10 mouse cellular contexts compared by ENCODE assay signal in genomic region chr10:117953026-117953711, GRCm38 (mm10).
DNase-seq lines count a peak whose midpoint lies in the region; ATAC-seq and TF ChIP-seq lines count a peak whose summit lies in the region.
"Had no signal": no experiment of that assay in that cellular context is flagged by ENCODE, and none has a peak within 500 bp of the region (broad histone marks: within the 10 kb centered on the region; RNA-seq: fewer than 3 reads in every experiment).

No protein-coding gene starts in this region.

- TF ChIP-seq CTCF in small intestine, adult 2 months (IDR thresholded peaks at IDR 0.05; ENCODE audit: extremely low read depth, insufficient read length, insufficient replicate concordance, low read depth, low read length), result no peak

- no peak overlapping the region for H3K4me2 ChIP-seq in forebrain, embryonic 14.5 days (ENCODE audit: low read length)
- H3K4me2 ChIP-seq: embryonic facial prominence, embryonic 15.5 days had no signal

- no peak for TF ChIP-seq POLR2A in small intestine, adult 2 months (IDR thresholded peaks at IDR 0.05; ENCODE audit: low read depth, low read length)

- ATAC-seq in granulocyte monocyte progenitor cell, adult 5-6 weeks (replicated peaks; ENCODE audit: poor library complexity, severe bottlenecking), result peak; percentile 84
- ATAC-seq in forebrain, embryonic 14.5 days, result no peak
- no peak for ATAC-seq in erythroblast, adult 5-6 weeks (replicated peaks; ENCODE audit: low FRiP score, poor library complexity, severe bottlenecking)

- H3K9me3 ChIP-seq in forebrain, embryonic 14.5 days (replicated peaks; ENCODE audit: control insufficient read depth, low read length), result no peaks in the 10 kb centered on the region
- H3K9me3 ChIP-seq: embryonic facial prominence, embryonic 15.5 days had no signal

- DNase-seq in A20 (ENCODE audit: low read depth, low spot score) (peak; percentile 79), ES-CJ7 (ENCODE audit: low read depth, low spot score) (peak; percentile 97)
- DNase-seq in left cerebral cortex, adult 18-20 months (ENCODE audit: low spot score in 2 of 2), result no peak
- DNase-seq in forebrain, embryonic 14.5 days (ENCODE audit: low spot score), result no peak
- no peak for DNase-seq in left cerebral cortex, postnatal 14 days (ENCODE audit: low spot score in 2 of 2)
- DNase-seq: kidney, postnatal 4 days had no signal

- peak overlapping the region; percentile 62 for H3K27ac ChIP-seq in small intestine, adult 2 months (ENCODE audit: insufficient read depth, low read depth, low read length)
- no peak overlapping the region for H3K27ac ChIP-seq in forebrain, embryonic 14.5 days (ENCODE audit: low read depth, low read length)
- H3K27ac ChIP-seq: embryonic facial prominence, embryonic 15.5 days had no signal

- H3K4me1 ChIP-seq in small intestine, adult 2 months (ENCODE audit: control insufficient read depth, insufficient read depth, insufficient read length, low read length), result no peaks in the 10 kb centered on the region
- H3K4me1 ChIP-seq in forebrain, embryonic 14.5 days (ENCODE audit: control insufficient read depth, insufficient read depth, low read length), result no peaks in the 10 kb centered on the region

- intact Hi-C loops in left cerebral cortex, postnatal 14 days (cut with DNase I), result no loop called here

- H3K9ac ChIP-seq in forebrain, embryonic 14.5 days (ENCODE audit: low read length), result no peak overlapping the region
- H3K9ac ChIP-seq: embryonic facial prominence, embryonic 15.5 days had no signal

- no peaks in the 10 kb centered on the region for H3K27me3 ChIP-seq in small intestine, adult 2 months (ENCODE audit: control insufficient read depth, insufficient read depth, low read length)
- no peaks in the 10 kb centered on the region for H3K27me3 ChIP-seq in forebrain, embryonic 14.5 days (replicated peaks; ENCODE audit: control insufficient read depth, insufficient read depth, low read length)
- H3K27me3 ChIP-seq: embryonic facial prominence, embryonic 15.5 days had no signal

- peak overlapping the region; percentile 30 for H3K4me3 ChIP-seq in small intestine, adult 2 months (ENCODE audit: low read depth, low read length)
- no peak overlapping the region for H3K4me3 ChIP-seq in forebrain, embryonic 14.5 days (ENCODE audit: low read depth, low read length)
- H3K4me3 ChIP-seq: embryonic facial prominence, embryonic 15.5 days had no signal

- no peaks in the 10 kb centered on the region for H3K36me3 ChIP-seq in small intestine, adult 2 months (ENCODE audit: control insufficient read depth, insufficient read depth, low read length)
- H3K36me3 ChIP-seq in forebrain, embryonic 14.5 days (ENCODE audit: control insufficient read depth, insufficient read depth, low read length), result no peaks in the 10 kb centered on the region
- H3K36me3 ChIP-seq: embryonic facial prominence, embryonic 15.5 days had no signal

- WGBS in small intestine, adult 2 months, result 42% methylated on average over 12 of the region's 12 CpGs
- 31% methylated on average over 12 of the region's 12 CpGs for WGBS in forebrain, embryonic 14.5 days

Comparison
In these comparisons a context has a peak if more than half of its experiments do, and no peak if none do; other contexts are left out.
1. DNase-seq: peak in A20 (single experiment) and ES-CJ7 (single experiment); none in left cerebral cortex, adult 18-20 months (0 of 2), forebrain, embryonic 14.5 days (single experiment) and left cerebral cortex, postnatal 14 days (0 of 2).